Mouse (Mus musculus): ENCODE data around the gene Samhd1.
A peak's percentile ranks its signal among the peaks of the same experiment; 100 is the strongest.
"Not testable (repeated sequence)": the region's sequence is repeated elsewhere in the genome, so short reads cannot be mapped to it uniquely, and the experiment has no call there.

The Samhd1 gene

DNA sequence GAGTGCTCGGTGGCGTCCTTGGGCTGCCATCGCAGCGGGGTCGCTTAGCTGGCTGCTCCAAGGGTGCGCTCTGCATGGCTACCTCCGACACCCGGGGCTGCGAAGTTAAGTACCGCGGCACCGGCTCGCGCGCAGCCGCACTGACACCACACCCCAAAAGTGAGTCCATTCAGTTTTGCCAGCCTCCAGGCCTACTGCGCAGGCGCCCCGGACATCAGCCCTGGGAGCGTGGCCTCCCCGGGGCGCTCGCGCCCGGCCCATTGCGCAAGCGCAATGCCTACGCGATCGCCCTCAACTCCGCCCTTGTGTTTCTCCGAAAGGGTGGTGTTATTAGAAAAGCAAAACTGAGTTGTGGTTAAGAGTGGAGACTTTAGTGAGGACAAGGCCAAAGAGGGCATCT lies at the start of gene Samhd1:
Samhd1 (minus strand) TSS at position 252 of the 400 bp plus-strand sequence.
- DNase-seq (ENCODE audit: low spot score in 2 of 2), result peak; percentile 98 to 99

DNA sequence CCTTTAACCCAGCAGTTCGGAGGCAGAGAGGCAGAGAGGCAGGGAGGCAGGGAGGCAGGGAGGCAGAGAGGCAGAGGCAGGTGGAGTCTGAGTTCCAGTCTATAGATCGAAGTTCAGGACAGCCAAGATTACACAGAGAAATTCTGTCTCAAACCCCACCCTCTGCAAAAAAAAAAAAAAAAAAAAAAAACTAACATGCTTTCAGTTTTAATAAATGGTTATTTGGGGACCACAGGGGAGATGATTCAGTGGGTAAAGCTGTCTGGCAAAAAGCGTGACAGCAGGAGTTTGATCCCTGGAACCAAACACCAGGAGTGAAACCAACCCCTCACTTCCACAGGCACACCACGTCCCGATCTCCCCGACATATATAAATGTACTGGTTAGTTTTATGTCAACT lies 43.1 kb upstream of the Samhd1 start:
- no peak for DNase-seq (ENCODE audit: low spot score in 2 of 2)

GRCm38 (mm10) chr2:157176248-157176647 lies 41.2 kb upstream of the Samhd1 start:
- DNase-seq (ENCODE audit: low spot score in 2 of 2), result no peak

DNA sequence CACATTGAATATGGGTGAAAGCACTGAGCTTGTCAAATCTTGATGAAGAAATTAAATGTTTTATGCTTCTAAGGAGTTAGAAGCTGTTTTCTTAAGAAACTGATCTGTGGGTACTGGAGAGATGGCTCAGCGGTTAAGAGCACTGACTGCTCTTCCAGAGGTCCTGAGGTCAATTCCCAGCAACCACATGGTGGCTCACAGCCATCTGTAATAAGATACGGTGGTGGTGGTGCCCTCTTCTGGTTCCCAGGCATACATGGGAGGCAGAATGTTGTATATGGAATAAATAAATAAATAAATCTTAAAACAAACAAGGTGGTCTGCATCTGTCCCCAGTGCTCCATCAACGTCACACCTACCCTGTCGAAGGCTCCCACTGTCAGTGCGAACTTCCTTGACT lies 39.4 kb upstream of the Samhd1 start:
- no peak for DNase-seq (ENCODE audit: low spot score in 2 of 2)

- no peak for DNase-seq (ENCODE audit: low spot score in 2 of 2)
Measured at GRCm38 (mm10) chr2:157173555-157173954, 38.5 kb upstream of the Samhd1 start.

- no peak for DNase-seq (ENCODE audit: low spot score in 2 of 2)
Measured at GRCm38 (mm10) chr2:157172984-157173383, 37.9 kb upstream of the Samhd1 start.

- no peak for DNase-seq (ENCODE audit: low spot score in 2 of 2)
Measured at GRCm38 (mm10) chr2:157170626-157171025, 35.6 kb upstream of the Samhd1 start.

DNA sequence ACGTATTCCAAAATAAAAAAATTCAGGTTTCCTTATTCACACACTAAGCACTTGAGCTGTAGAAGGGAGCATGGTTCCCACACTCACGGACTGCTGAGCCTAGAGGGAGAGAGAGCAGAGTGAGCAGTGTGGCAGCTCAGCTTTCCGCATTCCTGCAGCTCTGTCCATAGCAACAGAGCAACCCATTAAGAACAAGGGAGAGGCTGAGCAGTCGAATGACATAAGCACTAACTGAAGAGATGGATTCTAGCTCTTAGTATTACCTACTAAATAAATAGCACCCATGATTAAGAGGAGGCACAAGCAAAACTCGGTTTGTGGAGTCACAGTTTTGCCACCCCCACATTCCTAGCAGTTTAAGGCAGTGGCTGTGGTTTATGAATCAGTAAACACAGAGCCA lies 35.1 kb upstream of the Samhd1 start:
- no peak for DNase-seq (ENCODE audit: low spot score in 2 of 2)

- DNase-seq (ENCODE audit: low spot score in 2 of 2), result no peak
Measured at GRCm38 (mm10) chr2:157166371-157167080, 31.5 kb upstream of the Samhd1 start.

DNA sequence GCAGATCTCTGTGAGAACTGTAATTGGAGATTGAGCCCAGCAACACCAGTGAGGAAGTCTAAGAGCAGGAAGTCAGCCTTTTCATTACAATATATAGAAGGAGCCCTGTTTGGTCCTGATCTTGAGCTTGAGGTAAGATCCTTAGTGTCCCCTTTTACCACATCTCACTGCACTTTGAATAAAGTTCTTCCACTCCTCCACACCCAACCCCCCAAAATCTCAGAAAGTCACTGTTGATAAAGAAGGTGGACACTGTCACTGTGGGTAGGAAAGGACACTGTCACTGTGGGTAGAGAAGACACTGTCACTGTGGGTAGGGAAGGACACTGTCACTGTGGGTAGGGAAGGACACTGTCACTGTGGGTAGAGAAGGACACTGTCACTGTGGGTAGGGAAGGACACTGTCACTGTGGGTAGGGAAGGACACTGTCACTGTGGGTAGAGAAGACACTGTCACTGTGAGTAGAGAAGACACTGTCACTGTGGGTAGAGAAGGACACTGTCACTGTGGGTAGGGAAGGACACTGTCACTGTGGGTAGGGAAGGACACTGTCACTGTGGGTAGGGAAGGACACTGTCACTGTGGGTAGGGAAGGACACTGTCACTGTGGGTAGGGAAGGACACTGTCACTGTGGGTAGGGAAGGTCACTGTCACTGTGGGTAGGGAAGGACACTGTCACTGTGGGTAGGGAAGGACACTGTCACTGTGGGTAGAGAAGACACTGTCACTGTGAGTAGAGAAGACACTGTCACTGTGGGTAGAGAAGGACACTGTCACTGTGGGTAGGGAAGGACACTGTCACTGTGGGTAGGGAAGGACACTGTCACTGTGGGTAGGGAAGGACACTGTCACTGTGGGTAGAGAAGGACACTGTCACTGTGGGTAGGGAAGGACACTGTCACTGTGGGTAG lies 30.5 kb upstream of the Samhd1 start:
- not testable (repeated sequence) for DNase-seq (ENCODE audit: low spot score in 2 of 2)

GRCm38 (mm10) chr2:157164101-157164500 lies 29.0 kb upstream of the Samhd1 start:
- no peak for DNase-seq (ENCODE audit: low spot score in 2 of 2)

GRCm38 (mm10) chr2:157156079-157156478 lies 21.0 kb upstream of the Samhd1 start:
- no peak for DNase-seq (ENCODE audit: low spot score in 2 of 2)

DNA sequence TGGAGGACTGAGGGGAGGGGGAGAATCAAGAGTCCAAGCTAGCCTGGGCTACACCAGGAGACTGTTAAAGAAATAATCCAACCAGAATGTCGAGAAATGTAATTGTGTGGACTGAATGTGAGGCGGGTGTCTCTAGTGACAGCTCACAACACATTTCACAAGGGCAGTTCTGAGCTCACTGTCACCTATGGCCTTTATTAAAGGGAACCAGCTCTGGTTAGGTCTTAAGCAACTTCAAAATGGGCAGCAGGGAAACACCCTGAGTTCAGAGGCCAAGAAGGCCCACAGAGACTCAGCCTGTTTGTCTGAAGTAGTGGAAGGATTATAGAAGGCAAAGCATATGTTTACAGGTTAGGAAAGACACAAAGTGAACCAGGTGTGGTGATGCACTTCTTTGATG lies 18.2 kb upstream of the Samhd1 start:
- no peak for DNase-seq (ENCODE audit: low spot score in 2 of 2)

- DNase-seq (ENCODE audit: low spot score in 2 of 2), result no peak
Measured at GRCm38 (mm10) chr2:157148417-157148816, 13.4 kb upstream of the Samhd1 start.

- DNase-seq (ENCODE audit: low spot score in 2 of 2), result no peak
Measured at GRCm38 (mm10) chr2:157147397-157148020, 12.4 kb upstream of the Samhd1 start.

DNA sequence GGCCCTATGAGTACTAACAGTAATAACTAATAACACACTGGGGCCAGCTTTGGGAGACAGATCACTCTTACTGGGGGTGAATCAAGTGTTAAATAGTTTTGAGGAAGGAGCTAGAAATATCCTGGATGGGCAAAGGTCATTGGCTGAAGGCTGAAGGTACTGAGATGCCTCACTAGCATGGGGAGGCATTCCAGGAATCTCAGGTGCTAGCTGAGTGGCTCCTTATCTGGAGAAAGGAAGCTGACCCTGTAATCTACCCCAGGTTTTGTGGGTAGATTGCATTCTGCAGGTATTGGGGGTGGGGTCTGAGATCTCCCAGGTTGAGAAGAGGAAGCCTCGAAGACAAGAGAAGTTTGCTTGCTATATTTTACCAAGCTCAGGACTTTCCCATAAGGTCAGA lies 10.1 kb upstream of the Samhd1 start:
- DNase-seq (ENCODE audit: low spot score in 2 of 2), result no peak

GRCm38 (mm10) chr2:157144132-157144531 lies 9.1 kb upstream of the Samhd1 start:
- DNase-seq (ENCODE audit: low spot score in 2 of 2), result no peak

DNA sequence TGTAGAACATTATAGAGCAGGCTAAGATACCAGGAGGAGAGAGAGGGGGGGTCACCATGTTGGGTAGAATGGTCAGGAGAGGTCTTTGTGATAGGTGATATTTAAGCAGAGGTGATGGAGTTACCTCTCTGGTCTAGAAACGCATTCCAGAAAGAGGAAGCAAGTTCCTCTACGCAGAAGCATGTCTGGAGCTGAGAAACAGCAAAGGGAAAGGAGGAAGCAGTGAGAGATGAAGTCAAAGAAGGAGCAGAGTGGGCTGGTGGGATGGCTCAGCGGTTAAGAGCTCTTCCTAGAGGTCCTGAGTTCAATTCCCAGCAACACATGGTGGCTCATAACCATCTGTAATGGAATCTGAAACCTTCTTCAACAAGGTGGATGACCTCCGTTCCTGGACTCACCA lies 6.9 kb upstream of the Samhd1 start:
- DNase-seq (ENCODE audit: low spot score in 2 of 2), result no peak

DNA sequence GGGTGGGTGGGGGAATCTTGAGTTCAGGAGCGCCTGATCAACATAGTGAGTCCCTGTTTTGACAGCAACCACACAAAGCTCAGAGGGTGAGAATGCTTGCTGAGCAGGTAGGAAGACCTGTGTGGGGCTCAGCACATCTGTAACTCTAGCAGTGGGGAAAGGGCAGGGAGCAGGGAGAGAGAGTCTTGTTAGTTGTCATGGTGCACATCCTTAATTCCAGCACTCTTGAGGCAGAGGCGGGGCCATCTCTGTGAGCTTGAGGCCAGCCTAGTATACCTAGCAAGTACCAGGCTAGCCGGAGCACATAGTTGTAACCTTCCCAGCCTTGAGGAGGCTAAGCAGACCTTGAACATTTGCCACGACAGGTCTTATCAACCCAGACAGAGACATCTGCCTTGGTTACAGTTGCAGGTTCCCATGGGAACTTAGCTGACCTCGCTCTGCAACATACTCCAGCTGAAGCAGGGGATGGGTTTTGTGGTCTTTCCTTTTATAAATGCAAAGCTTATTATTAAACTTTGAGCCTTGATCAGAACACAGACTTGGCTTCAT lies 4.3 kb upstream of the Samhd1 start:
- DNase-seq (ENCODE audit: low spot score in 2 of 2), result no peak

GRCm38 (mm10) chr2:157138808-157139207 lies 3.7 kb upstream of the Samhd1 start:
- peak; percentile 50 to 64 for DNase-seq (ENCODE audit: low spot score in 2 of 2)

- DNase-seq (ENCODE audit: low spot score in 2 of 2), result peak; percentile 79 to 81
Measured at GRCm38 (mm10) chr2:157137959-157138731, 3.1 kb upstream of the Samhd1 start.
